Mouse (Mus musculus): Measurements from ENCODE around the gene Pnkd.
"Not testable (repeated sequence)": the region's sequence is repeated elsewhere in the genome, so short reads cannot be mapped to it uniquely, and the experiment has no call there.

Gene Pnkd

GRCm38 (mm10) chr1:74298157-74298750 lies 13.5 kb downstream of the Pnkd start:
- no peak for DNase-seq

GRCm38 (mm10) chr1:74298996-74299395 lies 14.3 kb downstream of the Pnkd start:
- DNase-seq, result no peak

- DNase-seq, result no peak
Observed at GRCm38 (mm10) chr1:74300347-74301110, 15.8 kb downstream of the Pnkd start.

GRCm38 (mm10) chr1:74302229-74302628 lies 17.5 kb downstream of the Pnkd start:
- DNase-seq, result no peak

- DNase-seq, result no peak
Observed at GRCm38 (mm10) chr1:74302835-74303234, 18.1 kb downstream of the Pnkd start.

GRCm38 (mm10) chr1:74303509-74304338 lies 19.0 kb downstream of the Pnkd start:
- peak; percentile 47 for DNase-seq

DNA sequence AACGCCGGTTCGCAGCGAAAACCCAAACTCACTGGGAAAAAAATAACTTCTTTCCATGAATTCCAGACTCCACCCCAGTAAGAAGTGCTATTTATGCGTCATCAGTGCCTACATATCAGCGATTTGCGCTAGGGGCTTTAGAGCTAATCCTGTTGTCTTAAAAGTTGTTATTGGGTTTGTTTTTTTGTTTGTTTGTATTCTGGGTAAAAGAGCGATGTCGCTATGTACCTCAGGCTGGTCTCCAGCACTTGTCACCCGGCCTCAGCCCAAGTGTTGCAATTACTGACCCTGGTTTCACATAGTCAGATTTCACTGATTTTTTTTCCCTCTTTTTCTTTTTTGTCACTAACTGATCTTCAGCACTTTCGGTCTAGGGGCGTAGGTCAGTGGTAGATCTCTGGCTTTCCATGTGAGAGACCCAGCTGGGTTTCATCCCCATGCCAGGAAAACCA lies 19.6 kb downstream of the Pnkd start:
- DNase-seq, result no peak

DNA sequence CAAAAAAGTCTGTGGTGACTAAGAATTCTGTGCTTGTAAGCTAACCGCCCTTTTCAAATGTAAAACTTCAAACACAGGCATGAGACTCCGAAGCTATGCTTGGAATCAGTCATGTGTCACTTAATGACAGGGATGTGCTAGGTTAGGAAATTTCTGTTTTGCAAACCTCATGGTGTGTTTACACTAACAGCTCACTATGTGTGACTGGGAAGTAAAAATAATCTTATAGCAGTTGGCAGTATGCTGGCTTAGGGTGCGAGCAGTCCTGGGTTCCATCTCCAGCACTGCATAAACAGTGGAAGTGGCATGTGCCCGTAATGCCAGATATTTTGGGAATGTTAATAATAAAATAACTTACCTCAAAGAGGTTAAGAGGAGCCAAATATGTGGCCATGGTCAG lies 20.2 kb downstream of the Pnkd start:
- DNase-seq, result no peak

DNA sequence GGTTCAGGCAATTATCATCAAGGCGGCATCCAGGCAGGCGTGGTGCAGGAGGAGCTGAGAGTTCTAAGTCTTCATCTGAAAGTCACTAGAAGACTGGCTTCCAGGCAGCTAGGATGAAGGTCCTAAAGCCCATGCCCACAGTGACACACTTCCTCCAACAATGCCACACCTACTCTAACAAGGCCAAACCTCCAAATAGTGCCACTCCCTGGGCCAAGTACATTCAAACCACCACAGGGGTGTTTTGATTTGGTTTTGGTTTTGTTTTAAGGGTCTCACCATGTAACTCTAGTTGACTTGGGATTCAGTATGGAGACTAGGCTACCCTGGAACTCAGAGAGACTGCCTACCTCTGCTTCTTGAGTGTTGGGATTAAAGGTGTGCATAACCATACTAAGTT lies 20.8 kb downstream of the Pnkd start, which contains the start of gene Tmbim1:
Gene Tmbim1, minus strand, starts transcription at position 101 of the 400 bp plus-strand sequence.
- no peak for DNase-seq

- no peak for DNase-seq
Observed at GRCm38 (mm10) chr1:74307146-74307545, 22.4 kb downstream of the Pnkd start.

- no peak for DNase-seq
Observed at GRCm38 (mm10) chr1:74308001-74308964, 23.6 kb downstream of the Pnkd start.

DNA sequence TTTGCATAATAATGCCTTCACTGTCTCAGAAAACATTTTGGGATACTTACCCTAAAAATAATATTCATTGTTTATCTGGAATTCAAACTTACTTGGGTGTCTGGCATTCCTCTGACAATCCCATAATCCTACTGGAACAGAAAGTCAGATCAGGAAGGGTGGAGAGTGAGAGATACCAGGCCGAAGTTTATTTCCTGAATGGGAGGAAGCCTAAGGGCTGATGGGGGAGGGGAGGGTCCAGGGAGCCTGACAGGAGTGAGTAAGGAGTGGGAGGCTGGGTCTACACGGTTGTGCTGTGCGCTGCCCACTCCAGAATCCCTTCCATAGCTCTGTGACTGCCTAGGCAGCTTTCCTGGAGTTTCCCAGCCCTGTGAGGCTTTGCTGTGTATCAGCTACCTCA lies 25.0 kb downstream of the Pnkd start:
- DNase-seq, result no peak

GRCm38 (mm10) chr1:74313049-74313692 lies 28.4 kb downstream of the Pnkd start:
- DNase-seq, result peak; percentile 34

GRCm38 (mm10) chr1:74314796-74315195 lies 30.1 kb downstream of the Pnkd start:
- DNase-seq, result no peak

DNA sequence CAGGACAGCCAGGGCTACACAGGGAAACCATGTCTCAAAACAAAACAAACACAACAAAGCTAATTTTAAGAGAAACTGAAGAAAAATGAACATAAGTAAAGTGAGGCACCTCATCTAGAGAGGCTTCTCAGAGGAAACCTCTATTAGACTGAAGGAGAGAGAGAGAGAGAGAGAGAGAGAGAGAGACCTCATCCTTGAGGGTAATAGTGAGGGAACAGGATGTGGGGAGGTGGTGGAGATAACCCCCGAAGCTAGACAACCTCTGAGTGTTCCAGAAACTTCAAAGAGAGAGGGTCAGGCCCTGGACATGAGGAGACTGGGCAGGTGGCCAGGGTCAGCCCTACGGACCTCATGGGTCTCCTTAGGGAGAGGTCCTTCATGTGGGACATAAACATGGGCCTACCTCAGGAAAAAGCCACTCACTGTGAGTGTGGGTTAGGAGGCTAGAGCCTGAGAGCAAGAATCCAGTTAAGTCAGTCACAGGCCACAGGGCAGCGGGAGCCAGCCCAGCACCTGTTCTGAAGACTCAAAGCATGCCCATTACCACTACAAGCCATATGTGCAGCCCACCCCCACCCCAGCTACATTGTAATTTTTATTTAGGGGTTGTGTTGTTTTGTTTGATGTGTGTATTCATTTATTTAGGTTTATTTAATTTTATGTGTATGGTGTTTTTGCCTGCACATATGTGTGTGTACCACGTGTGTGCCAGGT lies 31.5 kb downstream of the Pnkd start:
- DNase-seq, result no peak

DNA sequence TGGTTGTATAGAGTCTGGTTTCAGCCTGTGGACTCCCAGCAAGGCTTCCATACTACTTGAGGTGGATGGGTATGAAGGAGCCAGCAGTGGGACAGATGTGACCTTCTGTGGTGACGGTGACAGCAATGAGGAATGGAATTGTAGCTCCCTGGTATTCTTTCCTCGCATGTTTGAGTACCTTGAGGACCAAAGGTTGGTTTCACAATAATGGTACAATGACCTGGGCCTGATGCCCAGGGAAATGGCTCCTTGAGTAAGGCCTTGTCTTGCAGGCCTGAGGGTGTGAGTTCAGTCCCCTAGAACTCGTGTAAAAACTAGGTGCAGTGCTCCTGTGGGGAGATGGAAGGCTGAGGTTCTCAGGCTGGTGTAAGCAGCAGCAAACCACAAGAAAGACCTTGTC lies 34.0 kb downstream of the Pnkd start:
- DNase-seq, result no peak

DNA sequence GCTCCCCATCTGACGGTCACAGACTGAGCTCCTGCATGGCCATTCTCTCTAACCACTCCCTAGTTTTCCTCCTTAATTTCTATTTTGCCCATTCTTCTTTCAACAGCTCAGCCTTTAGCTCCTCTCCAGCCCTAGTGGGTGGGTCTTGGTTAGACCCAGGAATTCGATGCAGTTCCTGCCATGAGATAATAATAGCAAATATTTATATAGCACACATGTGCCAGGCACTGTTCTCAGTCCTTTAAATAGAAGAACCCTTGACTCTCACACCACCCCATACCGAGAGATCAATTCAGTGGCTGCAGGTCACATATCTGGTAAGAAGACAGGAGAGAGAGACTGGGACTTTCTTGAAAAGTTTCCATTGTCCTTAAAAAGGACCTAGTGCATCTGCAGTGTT lies 36.7 kb downstream of the Pnkd start:
- DNase-seq, result no peak

DNA sequence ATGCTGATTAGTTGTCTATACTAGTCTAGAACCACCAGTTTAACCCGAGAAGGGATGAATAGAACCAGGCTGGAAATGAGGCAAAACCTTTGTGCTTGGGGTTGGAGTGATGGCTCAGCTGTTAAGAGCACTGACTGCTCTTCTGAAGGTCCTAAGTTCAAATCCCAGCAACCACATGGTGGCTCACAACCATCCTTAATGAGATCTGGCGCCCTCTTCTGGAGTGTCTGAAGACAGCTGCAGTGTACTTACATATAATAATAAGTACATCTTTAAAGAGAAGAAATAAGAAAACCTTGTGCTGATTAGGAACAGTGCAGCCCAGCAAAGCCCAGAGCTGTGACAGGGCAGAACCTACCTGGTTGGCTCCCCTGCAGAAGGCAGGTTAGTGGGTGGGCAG lies 42.2 kb downstream of the Pnkd start:
- DNase-seq, result not testable (repeated sequence)

- DNase-seq, result no peak
Observed at GRCm38 (mm10) chr1:74329899-74330431, 45.2 kb downstream of the Pnkd start.

GRCm38 (mm10) chr1:74331046-74331681 lies 46.4 kb downstream of the Pnkd start:
- no peak for DNase-seq

Measured in right cerebral cortex, postnatal 4 days (tissue).